Mouse (Mus musculus): ENCODE measurements around the gene Taok2.

DNA sequence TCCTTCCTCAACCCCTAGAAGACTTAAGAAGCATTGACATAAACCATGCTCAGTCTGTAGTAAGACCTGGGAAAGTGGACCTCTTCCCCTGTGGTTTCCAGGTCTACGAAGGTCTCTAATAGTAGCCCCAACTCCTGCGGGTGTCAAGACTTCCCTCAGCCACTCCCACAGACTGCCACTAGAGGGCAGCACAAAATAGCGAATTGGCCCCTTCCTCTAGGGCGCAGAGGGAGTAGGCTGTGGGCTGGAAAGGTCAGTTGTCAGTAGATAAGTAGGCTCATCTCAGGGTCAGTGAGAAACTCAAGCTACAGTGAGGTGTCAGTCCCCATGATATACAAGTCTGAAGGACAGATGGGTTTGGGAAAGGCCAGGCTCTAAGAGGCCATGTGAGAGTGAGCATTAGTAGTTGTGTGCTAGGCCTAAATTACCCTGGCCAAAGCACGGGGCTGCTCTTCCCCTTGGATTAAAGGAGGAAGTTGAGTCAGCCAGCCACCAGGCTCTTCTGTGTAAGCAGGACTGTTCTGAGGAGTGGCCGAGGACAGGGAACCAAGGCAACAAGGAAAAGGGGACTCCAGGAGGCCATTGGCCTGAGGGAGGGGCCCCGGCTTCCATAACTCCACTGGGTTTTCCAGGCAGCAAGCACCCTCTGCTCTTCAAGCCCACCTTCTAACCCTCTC, 62.5 kb downstream of the Taok2 start:
- TF ChIP-seq TAL1 (IDR thresholded peaks at IDR 0.05; ENCODE audit: low read length), result no peak
- no peak for TF ChIP-seq GATA1 (IDR thresholded peaks at IDR 0.05; ENCODE audit: low read length)

Measured in erythroblast, embryonic 14.5 days (primary cell).